Mouse (Mus musculus) spleen, adult 18-20 months (tissue): Measurements from ENCODE around the gene Mrpl28.
"Not testable (repeated sequence)": the region's sequence is repeated elsewhere in the genome, so short reads cannot be mapped to it uniquely, and the experiment has no call there.

ENCODE experiments used
- DNase-seq, 2 experiments: peaks; one replicate each; pipeline ENCODE4 v3.0.0; 2022; ENCODE audit warnings: mixed read lengths in 2 of 2

Gene Mrpl28

DNA sequence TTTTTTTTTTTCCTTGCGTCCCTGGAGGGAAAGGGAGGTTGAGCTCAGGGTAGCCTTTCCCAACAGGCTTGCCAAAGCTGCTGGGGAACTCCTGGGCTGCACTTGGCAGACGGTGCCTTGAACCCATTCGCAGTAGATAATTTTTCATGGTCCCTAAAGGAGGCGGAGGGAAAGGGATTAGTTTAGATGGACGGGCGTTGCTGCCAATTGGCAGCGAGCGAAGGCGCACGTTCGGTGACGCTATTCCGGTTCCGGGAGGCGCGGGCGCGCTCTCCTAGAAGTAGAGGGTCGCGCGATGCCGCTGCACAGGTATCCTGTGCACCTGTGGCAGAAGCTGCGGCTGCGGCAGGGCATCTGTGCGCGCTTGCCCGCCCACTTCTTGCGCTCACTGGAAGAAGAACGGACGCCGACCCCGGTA lies at the start of gene Mrpl28:
Gene Mrpl28, plus strand, starts transcription at position 234 of the 418 bp plus-strand sequence.
- peak; percentile 73 to 82 for DNase-seq

DNA sequence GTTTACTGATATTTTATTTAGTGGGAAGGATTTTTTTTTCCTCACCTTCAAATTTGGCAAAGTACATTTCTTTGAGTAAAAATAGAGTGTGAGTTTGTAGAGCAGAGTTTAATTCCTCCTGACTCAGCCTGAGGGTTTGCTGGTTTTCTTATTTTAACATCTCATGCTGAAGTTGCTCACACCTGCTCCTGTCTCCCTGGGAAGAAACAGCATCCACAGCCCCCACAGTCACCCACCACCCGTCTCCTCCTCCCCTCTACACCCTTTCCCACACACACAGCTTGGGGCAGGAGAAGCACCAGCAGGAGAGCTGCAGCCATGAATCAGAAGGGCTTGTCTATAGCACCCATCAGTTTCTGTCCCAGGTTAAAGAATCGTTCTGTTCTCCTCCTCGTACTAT lies 48.1 kb upstream of the Mrpl28 start:
- no peak for DNase-seq

DNA sequence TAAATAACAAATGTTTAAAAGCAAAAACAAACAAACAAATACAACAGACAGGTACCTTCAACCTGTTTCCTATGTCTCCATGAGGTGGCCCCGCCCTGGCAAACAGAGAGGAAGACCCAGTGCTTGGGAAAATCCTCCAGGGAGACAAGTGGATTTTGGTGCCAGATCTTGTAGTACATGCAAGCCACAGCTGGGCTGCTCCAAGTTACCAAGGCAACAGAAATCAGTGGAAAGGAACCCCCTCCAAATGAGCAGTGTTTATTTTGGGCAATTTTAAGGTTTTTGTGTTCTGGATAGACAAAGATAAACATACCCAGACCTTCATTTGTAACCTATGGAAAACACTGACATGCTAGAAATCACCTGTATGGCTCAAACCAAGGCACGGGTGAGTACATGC lies 44.4 kb upstream of the Mrpl28 start:
- DNase-seq: no peak

- DNase-seq: no peak
Measured at GRCm38 (mm10) chr17:26080867-26081266, 42.4 kb upstream of the Mrpl28 start.

GRCm38 (mm10) chr17:26087059-26087564 lies 36.2 kb upstream of the Mrpl28 start:
- no peak for DNase-seq

GRCm38 (mm10) chr17:26089905-26090632 lies 33.2 kb upstream of the Mrpl28 start, which contains the start of gene Decr2:
TSS of gene Decr2 (minus strand) at chr17:26090337.
- DNase-seq: peak; percentile 60 to 78

DNA sequence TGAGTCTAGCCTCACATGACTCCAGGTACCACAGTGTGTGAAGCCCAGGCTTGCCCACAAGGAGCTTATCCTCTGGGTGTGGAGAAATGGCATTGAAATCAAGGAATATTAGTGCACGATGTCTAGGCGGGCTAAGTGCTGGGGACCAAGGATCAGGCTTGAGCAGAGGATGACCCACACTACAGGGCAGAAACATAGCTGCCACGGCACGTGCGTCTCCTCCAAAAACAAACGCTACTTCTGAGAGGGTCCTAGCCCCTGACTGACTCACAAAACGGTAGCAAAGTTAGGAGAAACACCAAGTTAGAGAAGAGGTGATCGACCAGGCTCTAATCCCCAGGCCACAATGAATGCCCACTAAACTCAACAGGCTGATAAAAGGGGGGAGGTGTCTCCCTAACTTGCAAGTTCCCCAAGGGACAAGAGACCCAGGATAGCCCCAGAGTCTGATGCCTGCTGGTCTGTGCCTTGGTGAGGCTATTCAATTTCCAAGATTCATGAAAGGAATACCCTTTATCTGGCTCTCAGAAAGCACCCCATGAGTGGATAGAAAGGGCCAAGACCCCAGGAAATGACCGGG lies 28.7 kb upstream of the Mrpl28 start:
- DNase-seq: no peak

DNA sequence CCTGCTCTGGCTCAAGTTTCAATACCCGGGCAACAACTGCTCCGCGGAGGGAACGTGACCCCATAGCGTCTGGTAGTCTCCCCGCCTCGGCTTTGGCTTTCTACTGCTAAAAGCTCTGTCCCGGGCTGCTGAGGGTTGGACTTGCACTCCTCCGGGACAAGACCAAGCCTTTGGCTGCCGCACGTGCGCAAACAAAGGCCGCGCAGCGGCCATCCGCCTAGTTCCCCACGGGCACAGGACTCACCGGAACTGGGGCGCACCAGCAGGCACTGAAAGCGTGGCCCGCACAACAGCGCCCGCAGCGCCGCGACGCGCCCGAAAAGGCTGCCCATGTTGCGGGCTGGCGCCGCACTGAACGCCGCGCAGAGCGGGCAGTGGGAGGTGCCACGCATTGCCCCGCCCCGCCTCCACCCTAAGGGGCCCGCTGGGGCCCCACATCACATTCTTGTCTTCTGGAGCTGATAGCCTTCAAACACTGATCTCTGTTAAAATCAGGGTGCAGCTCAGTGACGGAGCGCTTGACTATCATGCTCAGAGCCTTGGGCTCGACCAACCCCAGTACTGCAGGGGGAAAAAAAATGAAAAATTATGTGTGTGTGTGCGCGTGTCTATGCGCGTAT lies 28.1 kb upstream of the Mrpl28 start, which contains the start of gene Nme4:
Gene Nme4, minus strand, starts transcription at position 482 of the 620 bp plus-strand sequence.
- DNase-seq: peak in 1 of 2 experiments; percentile 53

GRCm38 (mm10) chr17:26098461-26098860 lies 24.8 kb upstream of the Mrpl28 start:
- no peak for DNase-seq

DNA sequence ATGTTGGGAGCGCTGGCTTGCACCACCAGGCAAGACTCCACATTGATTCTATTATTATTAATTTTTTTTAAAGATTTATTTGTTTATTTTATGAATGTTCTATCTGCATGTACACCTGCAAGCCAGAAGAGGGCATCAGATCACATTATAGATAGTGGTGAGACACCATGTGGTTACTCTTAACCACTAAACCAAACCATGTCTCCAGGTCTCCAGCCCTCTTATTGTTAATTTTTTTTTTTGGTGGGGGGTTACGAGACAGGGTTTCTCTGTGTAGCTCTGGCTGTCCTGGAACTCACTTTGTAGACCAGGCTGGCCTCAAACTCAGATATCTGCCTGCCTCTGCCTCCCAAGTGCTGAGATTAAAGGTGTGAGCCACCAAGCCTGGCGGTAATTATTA lies 24.0 kb upstream of the Mrpl28 start:
- not testable (repeated sequence) for DNase-seq

- no peak for DNase-seq
Measured at GRCm38 (mm10) chr17:26100166-26100565, 23.1 kb upstream of the Mrpl28 start.

- no peak for DNase-seq
Measured at GRCm38 (mm10) chr17:26101478-26101877, 21.8 kb upstream of the Mrpl28 start.

DNA sequence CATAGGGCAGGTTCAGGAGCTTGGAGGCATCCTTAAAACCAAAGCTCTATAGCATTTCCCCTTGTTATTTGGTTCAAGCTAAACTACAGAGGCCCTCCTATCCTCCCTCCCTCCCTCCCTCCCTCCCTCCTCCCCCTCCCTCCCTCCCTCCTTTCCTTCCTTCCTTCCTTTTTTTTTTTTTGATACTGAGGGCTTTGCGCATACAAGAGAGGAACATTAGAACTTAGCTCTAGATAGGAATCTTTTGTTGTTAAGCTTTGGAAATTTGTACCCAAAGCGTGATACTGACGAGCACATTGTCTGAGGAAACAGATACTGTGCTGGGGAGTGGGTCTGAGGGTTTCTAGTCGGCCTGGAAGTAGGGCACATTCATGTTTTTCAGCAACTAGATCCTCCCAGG lies 17.7 kb upstream of the Mrpl28 start:
- DNase-seq: no peak

DNA sequence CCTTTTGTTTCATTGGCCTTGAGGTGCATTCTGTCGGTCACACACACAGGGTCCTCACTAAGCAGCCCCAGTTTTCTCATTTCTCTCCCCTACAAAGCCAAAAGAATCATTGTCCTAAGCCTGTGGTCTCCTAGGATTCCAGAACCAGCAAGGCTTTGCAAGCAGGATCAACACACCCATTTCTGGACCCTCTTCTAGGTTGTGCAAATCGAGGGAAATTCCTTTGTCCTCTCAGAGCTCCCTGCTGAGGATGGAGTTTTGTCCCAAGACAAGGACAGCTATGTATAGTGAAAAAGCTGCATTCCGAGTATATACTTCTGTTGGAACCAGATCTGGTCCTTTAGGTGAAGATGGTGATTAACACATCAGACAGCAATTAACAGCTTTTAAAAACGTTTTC lies 13.1 kb upstream of the Mrpl28 start:
- no peak for DNase-seq

- DNase-seq: no peak
Measured at GRCm38 (mm10) chr17:26111024-26111423, 12.3 kb upstream of the Mrpl28 start.

GRCm38 (mm10) chr17:26111722-26112121 lies 11.6 kb upstream of the Mrpl28 start:
- no peak for DNase-seq

GRCm38 (mm10) chr17:26112751-26113150 lies 10.5 kb upstream of the Mrpl28 start:
- no peak for DNase-seq

DNA sequence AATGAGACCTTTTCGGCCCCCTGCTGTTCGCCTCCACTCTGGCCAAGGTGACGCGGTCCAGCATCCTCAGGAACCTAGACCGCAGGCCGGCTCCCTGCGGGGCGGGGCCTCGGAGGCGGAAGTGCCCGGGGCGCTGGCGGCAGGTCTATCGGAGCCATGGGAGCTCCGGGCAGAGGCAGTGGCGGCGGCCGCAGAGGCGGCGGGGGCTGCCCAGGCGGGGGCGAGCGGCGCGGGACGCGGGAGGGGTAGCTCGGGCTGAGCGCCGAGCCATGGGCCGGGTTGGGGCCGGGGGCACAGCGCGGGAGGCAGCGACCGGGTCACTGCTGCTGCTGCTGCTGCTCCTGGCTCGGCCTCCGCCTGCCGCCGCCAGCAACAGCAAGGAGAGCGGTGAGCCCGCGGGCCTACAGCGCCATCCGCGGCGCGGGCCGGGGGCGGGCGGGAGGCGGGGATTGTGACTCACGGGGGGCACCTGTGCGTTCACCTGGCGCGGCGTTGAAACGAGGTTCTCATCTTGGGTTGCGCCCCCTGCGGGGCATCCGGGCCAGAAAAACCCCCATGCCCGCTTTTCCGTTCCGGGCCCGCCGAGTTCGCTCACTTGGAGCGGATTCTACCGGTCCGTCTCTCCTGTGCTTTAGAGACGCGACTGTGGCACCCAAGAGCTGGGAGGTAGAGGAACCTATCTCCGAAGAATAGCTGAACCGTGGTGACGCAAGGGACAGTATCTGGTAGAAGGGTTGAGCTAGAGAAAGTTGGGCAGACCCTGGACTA lies 9.9 kb upstream of the Mrpl28 start, which contains the start of gene Tmem8:
Gene Tmem8, plus strand, starts transcription at position 119 of the 768 bp plus-strand sequence.
- peak; percentile 69 to 80 for DNase-seq

DNA sequence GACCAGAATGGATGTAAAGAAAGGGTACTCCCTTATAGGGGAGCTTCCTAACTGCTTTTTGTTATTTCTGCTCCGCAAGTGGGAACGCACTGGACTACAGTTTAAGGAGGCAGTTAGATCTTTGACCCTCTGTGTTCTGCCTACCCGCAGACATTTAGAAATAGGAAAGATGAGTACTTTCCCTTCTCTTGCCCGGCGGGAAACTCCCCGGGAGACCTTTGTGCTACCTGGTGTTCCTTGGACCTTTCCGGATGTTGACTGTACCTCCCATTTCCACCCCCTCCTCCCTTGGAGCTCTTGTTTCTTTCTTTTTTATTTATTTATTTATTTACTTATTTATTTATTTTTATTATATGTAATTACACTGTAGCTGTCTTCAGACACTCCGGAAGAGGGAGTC lies 9.2 kb upstream of the Mrpl28 start:
- no peak for DNase-seq

DNA sequence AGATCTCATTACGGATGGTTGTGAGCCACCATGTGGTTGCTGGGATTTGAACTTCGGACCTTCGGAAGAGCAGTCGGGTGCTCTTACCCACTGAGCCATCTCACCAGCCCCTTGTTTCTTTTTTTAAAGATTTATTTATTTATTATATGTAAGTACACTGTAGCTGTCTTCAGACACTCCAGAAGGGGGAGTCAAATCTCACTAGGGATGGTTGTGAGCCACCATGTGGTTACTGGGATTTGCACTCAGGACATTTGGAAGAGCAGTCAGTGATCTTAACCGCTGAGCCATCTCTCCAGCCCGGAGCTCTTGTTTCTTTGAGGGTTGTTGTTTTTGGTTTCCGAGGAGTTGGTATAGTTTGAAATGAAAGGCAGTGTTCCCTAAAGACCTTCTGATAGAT lies 8.8 kb upstream of the Mrpl28 start:
- not testable (repeated sequence) for DNase-seq

DNA sequence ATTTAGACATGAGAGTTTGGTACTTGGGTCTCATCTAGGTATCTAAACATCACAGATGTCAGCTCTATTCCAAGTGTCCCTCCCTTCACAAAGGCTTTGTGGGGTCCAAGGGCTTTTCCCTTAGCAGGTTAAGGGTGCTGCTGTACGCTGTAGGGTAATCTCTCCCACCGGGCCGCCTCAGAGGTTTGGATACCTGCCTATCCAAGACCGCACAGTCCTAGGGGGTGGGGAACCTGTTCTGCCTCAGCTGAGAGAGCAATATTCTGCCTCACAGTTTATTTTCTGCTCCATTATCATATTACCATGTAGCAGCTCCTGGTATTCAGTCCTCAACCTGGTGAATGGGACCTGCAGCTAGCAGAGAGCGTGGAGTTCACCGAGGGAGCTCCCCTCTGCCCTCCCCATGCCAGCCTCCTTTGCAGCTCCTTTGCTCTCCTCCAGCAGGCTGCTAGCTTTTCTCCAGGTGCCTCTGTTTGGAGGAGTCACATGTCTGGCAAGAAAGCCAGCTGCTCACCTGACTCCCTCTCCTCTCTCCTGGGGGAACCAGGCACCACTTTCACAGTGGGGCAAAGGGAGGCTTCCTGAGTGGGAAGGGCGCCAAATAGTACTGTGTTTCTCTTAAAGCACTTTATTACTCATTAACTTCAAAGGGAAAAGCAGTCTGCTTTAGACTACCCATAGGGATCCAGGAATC lies 7.9 kb upstream of the Mrpl28 start:
- DNase-seq: no peak

DNA sequence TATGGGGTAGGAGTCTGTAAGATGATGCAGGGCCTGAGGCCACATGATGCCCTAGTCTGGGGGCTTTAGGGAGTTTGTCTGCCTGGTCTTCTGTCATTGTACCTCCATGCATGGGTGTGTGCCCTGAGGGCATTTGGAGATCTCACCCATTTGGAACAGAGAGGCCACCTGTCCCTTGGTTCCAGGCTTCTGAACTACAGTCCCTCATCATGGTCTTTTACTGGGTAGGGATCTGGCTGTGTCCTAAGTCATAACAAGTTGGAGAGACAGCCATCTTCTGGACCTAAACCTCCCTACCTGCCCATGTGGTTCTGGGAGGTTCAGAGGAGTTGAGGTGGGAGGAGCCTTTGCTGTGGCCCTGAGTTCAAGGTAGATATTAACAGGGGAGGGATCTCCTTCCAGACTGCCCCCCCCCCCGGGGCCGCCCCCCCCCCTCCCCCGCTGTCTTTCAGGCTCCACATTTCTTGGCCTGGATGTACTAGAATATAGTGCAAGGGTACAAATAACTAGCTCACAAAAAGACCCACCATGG lies 7.3 kb upstream of the Mrpl28 start:
- no peak for DNase-seq
